Mouse (Mus musculus) embryonic facial prominence, embryonic 10.5 days (tissue): ENCODE results near the gene Tdg. TPM values are rescaled to one million over a fixed set of nuclear protein-coding genes. Genes with fewer than 3 reads are reported as not detected.

Experiments used
- DNase-seq: peaks from one replicate; pipeline ENCODE4 v3.0.0-alpha.2; 2017; ENCODE audit warnings: low spot score
- H3K27ac ChIP-seq: fragments of 300-500 bp; sonication (generic); replicated peaks from 2 replicates; pipeline ENCODE4 v1.5.1; 2016; ENCODE audit warnings: mild to moderate bottlenecking
- H3K27me3 ChIP-seq: fragments of 300-500 bp; sonication (generic); replicated peaks from 2 replicates; pipeline ENCODE4 v1.6.1; 2016; ENCODE audit warnings: low read depth, mild to moderate bottlenecking; ENCODE audit not compliant: poor library complexity, severe bottlenecking
- H3K36me3 ChIP-seq: fragments of 300-500 bp; sonication (generic); replicated peaks from 2 replicates; pipeline ENCODE4 v1.6.1; 2016; ENCODE audit warnings: mild to moderate bottlenecking, moderate library complexity
- H3K4me1 ChIP-seq: fragments of 300-500 bp; sonication (generic); 2 replicates; pipeline ENCODE4 v1.6.1; 2016
- H3K4me3 ChIP-seq: fragments of 300-500 bp; sonication (generic); 2 replicates; pipeline ENCODE4 v1.5.1; 2016; ENCODE audit warnings: mild to moderate bottlenecking, moderate library complexity
- H3K9me3 ChIP-seq: fragments of 300-500 bp; sonication (generic); 2 replicates; pipeline ENCODE4 v1.6.1; 2016; ENCODE audit warnings: mild to moderate bottlenecking
- WGBS: fragments of 180-500 bp; shearing (Covaris S2); methylation state at CpG from one replicate; pipeline ENCODE4 v1.1.7; 2016; 5-methylcytosine and 5-hydroxymethylcytosine counted together
- polyA plus RNA-seq: library from polyadenylated mRNA; unstranded; fragments of >200 nt; fragmentation: Nextera tagmentation; extraction: Ambion mirVana; gene quantifications from 2 replicates; pipeline ENCODE4 v1.2.1, GENCODE M21; 2016

Gene Tdg
- polyA plus RNA-seq, 1 experiment from 2014 or later = 262 TPM

- DNase-seq = no peak
- Histone ChIP-seq H3K9me3 (no peaks in the 10 kb centered on the region), H3K4me3 (no peak overlapping the region), H3K27ac (no peak overlapping the region), H3K27me3 (no peaks in the 10 kb centered on the region), H3K36me3 (no peaks in the 10 kb centered on the region), H3K4me1 (peaks cover 7% of the 10 kb centered on the region)
- WGBS = 81% methylated on average over 6 of the region's 6 CpGs
Measured at GRCm38 (mm10) chr10:82670205-82670604, 40.6 kb downstream of the Tdg start.

DNA sequence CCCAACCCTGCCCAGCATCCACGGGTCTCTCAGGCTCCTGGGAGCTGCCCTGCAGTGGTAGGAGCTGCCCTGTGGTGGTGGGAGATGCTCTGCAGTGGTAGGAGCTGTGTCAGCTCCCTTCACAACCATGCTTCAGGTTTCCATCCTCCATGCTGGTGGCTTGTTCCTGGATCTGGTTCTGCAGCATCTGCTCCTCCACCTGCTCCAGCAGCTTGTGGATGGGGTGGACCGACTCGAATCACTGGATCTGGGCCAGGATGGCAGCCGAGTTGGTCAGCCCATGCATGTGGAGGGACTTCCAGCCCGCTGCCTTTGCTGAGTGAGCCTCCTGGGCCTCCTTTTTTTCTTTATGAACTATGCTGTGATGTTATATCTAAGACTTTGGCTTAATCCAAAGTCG lies 47.3 kb downstream of the Tdg start:
- no peaks in the 10 kb centered on the region for H3K36me3 ChIP-seq
- H3K4me1 ChIP-seq = no peaks in the 10 kb centered on the region
- no peaks in the 10 kb centered on the region for H3K9me3 ChIP-seq
- H3K27ac ChIP-seq = no peak overlapping the region
- H3K4me3 ChIP-seq = no peak overlapping the region
- 86% methylated on average over 6 of the region's 6 CpGs for WGBS
- DNase-seq = no peak
- H3K27me3 ChIP-seq = no peaks in the 10 kb centered on the region

GRCm38 (mm10) chr10:82680769-82681168 lies 51.1 kb downstream of the Tdg start:
- DNase-seq = no peak
- WGBS = 86% methylated on average over 5 of the region's 5 CpGs
- H3K4me1 ChIP-seq = no peaks in the 10 kb centered on the region
- H3K27me3 ChIP-seq = no peaks in the 10 kb centered on the region
- no peaks in the 10 kb centered on the region for H3K9me3 ChIP-seq
- no peaks in the 10 kb centered on the region for H3K36me3 ChIP-seq
- H3K27ac ChIP-seq = no peak overlapping the region
- no peak overlapping the region for H3K4me3 ChIP-seq

GRCm38 (mm10) chr10:82681639-82682038 lies 52.0 kb downstream of the Tdg start:
- H3K4me3 ChIP-seq = no peak overlapping the region
- DNase-seq = no peak
- H3K4me1 ChIP-seq = no peaks in the 10 kb centered on the region
- H3K36me3 ChIP-seq = no peaks in the 10 kb centered on the region
- H3K27ac ChIP-seq = no peak overlapping the region
- WGBS = 88% methylated on average over 7 of the region's 7 CpGs
- H3K9me3 ChIP-seq = no peaks in the 10 kb centered on the region
- H3K27me3 ChIP-seq = no peaks in the 10 kb centered on the region

DNA sequence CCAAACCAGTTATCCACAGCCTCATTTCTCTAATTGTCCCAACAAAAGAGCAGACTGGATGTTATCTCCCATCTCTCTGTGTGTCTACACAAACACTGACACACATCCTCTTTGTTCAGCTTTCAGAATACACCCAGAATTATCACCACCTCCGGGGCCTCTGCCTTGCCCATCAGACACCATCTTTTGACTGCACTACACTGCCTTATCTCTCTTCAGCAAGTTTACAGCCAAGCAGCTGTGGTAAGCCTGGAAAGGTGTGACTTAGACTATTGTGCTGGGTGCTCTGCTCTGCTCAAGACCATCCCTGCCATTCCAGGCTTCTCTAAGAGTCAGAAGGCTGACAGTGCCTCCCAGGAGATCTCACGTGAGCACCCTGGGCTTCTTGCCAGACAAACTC lies 55.8 kb downstream of the Tdg start:
- WGBS = 77% methylated on average over 2 of the region's 2 CpGs
- Histone ChIP-seq H3K4me1 (peaks cover 7% of the 10 kb centered on the region), H3K9me3 (no peaks in the 10 kb centered on the region), H3K27ac (no peak overlapping the region), H3K27me3 (no peaks in the 10 kb centered on the region), H3K4me3 (no peak overlapping the region), H3K36me3 (no peaks in the 10 kb centered on the region)
- no peak for DNase-seq

- Histone ChIP-seq H3K4me3 (peak overlapping the region; percentile 44), H3K36me3 (no peaks in the 10 kb centered on the region), H3K27ac (peak overlapping the region; percentile 85), H3K27me3 (no peaks in the 10 kb centered on the region; the same call in 1 of the 2 replicates), H3K9me3 (no peaks in the 10 kb centered on the region), H3K4me1 (peaks cover 19% of the 10 kb centered on the region)
- 78% methylated on average over 7 of the region's 7 CpGs for WGBS
- no peak for DNase-seq
Measured at GRCm38 (mm10) chr10:82689681-82690211, 60.1 kb downstream of the Tdg start.

DNA sequence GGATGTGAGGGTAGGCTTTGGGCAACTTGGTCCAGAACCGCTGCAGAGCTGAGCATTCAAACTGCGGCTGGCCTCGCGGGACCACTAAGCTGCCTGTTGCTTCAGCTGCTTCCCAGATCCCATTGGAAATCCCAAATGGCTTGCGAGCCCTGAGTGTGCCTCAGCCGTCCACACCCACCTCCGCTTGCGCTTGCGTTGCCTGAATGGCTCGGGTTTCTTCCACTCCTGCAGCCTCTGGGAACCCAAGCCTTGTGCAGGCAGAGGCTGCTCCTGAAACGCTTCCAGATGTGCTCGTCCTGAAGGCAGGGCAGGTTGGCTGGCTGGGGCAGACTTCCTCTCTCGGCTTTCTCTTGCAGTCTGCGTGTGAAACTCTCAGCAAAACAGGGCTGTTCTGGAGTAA lies 60.9 kb downstream of the Tdg start, which contains the start of gene Glt8d2:
Glt8d2 (minus strand) TSS at position 157 of the 400 bp plus-strand sequence.
- Histone ChIP-seq H3K4me1 (peaks cover 19% of the 10 kb centered on the region), H3K27ac (peak within 1 kb of the TSS; percentile 85), H3K4me3 (peak within 1 kb of the TSS; percentile 44), H3K9me3 (no peaks in the 10 kb centered on the region), H3K27me3 (no peaks in the 10 kb centered on the region; the same call in 1 of the 2 replicates), H3K36me3 (no peaks in the 10 kb centered on the region)
- DNase-seq = peak; percentile 91
- 3% methylated on average over 14 of the region's 14 CpGs for WGBS

GRCm38 (mm10) chr10:82695956-82696355 lies 66.3 kb downstream of the Tdg start, which contains the start of gene Hcfc2:
Gene Hcfc2 (plus strand): TSS chr10:82696160.
- H3K4me3 ChIP-seq = no peak within 1 kb of the TSS
- H3K36me3 ChIP-seq = no peaks in the 10 kb centered on the region
- no peak within 1 kb of the TSS for H3K27ac ChIP-seq
- no peaks in the 10 kb centered on the region for H3K9me3 ChIP-seq
- 86% methylated on average over 5 of the region's 5 CpGs for WGBS
- no peaks in the 10 kb centered on the region; the same call in 1 of the 2 replicates for H3K27me3 ChIP-seq
- H3K4me1 ChIP-seq = peaks cover 34% of the 10 kb centered on the region
- no peak for DNase-seq

DNA sequence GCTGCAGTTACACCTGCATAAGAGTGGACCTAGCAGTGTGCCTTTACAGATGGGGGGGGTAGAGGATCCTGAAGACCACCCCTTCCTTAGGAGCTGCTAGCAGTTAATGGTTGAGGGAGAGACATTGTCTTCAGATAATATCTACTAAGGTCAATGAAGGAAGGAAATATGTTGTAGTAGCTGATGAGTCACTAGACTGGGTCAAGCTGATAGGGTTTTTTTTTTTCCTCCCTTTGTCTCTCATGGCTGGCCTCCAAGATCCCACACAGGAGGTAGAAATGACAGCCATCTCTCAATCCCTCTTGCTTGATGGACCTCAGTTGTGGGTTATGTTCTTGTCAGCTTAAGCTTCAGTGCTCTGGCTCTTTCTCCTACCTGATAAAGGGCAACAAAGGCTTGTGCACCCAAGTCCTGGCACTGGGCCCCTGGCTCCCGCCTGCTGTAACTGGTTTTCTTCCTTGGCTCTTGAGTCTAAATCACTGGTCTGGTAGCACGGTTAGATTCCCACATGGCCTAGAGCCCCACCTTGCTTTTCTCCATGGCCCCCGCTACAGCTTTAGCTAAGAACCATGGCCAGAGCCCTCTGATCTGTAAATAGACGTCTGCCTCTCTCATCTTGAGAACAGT lies 66.9 kb downstream of the Tdg start:
- Histone ChIP-seq H3K4me3 (no peak overlapping the region), H3K27ac (no peak overlapping the region), H3K36me3 (peaks cover 5% of the 10 kb centered on the region; the same call in 1 of the 2 replicates), H3K27me3 (no peaks in the 10 kb centered on the region; the same call in 1 of the 2 replicates), H3K4me1 (peaks cover 27% of the 10 kb centered on the region), H3K9me3 (no peaks in the 10 kb centered on the region)
- 75% methylated on average over 4 of the region's 4 CpGs for WGBS
- DNase-seq = no peak

- 77% methylated on average over 3 of the region's 3 CpGs for WGBS
- peaks cover 11% of the 10 kb centered on the region for H3K36me3 ChIP-seq
- no peak overlapping the region for H3K27ac ChIP-seq
Measured at GRCm38 (mm10) chr10:82697305-82697898, 67.8 kb downstream of the Tdg start.

DNA sequence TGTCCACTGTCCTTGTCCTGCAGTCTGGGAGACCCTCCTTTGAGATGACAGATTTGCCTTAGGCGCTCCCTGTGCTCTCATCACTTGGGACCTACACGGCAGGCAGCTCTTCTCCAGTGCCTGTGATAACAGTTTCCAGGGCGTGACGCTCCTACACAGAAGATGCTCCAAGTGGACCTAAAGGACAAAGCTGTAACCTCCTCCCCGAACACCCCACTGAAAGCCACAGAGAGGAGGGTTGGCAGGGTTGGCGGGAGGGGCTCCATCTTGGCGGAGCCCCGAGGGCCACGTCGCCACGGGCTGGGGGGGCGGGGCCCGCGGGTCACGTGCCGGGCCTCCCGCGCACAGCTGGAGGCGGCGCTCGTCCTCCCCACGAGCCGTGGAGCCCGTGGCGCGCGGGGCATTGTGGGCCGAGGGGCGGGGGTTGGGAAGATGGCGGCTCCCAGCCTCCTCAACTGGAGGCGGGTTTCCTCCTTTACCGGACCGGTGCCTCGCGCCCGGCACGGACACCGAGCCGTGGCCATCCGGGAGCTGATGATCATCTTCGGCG lies 69.2 kb downstream of the Tdg start:
- Histone ChIP-seq H3K27me3 (no peaks in the 10 kb centered on the region), H3K36me3 (peaks cover 18% of the 10 kb centered on the region), H3K4me3 (peak overlapping the region; percentile 71), H3K4me1 (peaks cover 26% of the 10 kb centered on the region), H3K9me3 (no peaks in the 10 kb centered on the region), H3K27ac (peak overlapping the region; percentile 88)
- peak; percentile 92 for DNase-seq
- 1% methylated on average over 42 of the region's 42 CpGs for WGBS

More at GRCm38 (mm10) chr10:82697305-82697898, 67.8 kb downstream of the Tdg start:
- no peak for DNase-seq
- no peaks in the 10 kb centered on the region for H3K27me3 ChIP-seq
- no peaks in the 10 kb centered on the region for H3K9me3 ChIP-seq
- peaks cover 26% of the 10 kb centered on the region for H3K4me1 ChIP-seq
- no peak overlapping the region for H3K4me3 ChIP-seq

GRCm38 (mm10) chr10:82699296-82699941 lies 69.8 kb downstream of the Tdg start:
- Histone ChIP-seq H3K27me3 (no peaks in the 10 kb centered on the region), H3K9me3 (no peaks in the 10 kb centered on the region), H3K36me3 (peaks cover 22% of the 10 kb centered on the region), H3K4me1 (peaks cover 26% of the 10 kb centered on the region), H3K27ac (peak overlapping the region; percentile 88), H3K4me3 (peak overlapping the region; percentile 71)
- under 1% methylated on average over 59 of the region's 59 CpGs for WGBS
- DNase-seq = peak; percentile 35
